Mouse (Mus musculus) effector memory CD4-positive, alpha-beta T cell, adult 5 months (primary cell): ENCODE results near the gene Serhl. TPM values are rescaled to one million over a fixed set of nuclear protein-coding genes. Genes with fewer than 3 reads are reported as not detected.

ENCODE experiments used
- polyA plus RNA-seq: library from polyadenylated mRNA; unstranded; fragments of 100-300 nt; shearing (Covaris generic); gene quantifications from one replicate; pipeline ENCODE4 v1.2.1, GENCODE M21; 2017

Serhl gene
- polyA plus RNA-seq = 51.6 TPM

GRCm38 (mm10) chr15:83089429-83089605 is at the start of gene Serhl:
Serhl (plus strand) TSS chr15:83089506.

GRCm38 (mm10) chr15:83122566-83123145 is 33.4 kb downstream of the Serhl start, which contains the start of gene Rrp7a:
Rrp7a (minus strand) TSS chr15:83122801.

GRCm38 (mm10) chr15:83149196-83150072 is 60.1 kb downstream of the Serhl start, which contains the start of gene Poldip3:
Poldip3 (minus strand) TSS chr15:83149384.

Other genes with a start within 250 kb of the Serhl start
- gene Tcf20, start 101.6 kb upstream of the Serhl start, polyA plus RNA-seq = 7.3 TPM
- gene Nfam1, start 56.2 kb upstream of the Serhl start, polyA plus RNA-seq = 0.11 TPM
- 78.3 TPM for gene Rrp7a, start 33.3 kb downstream of the Serhl start, polyA plus RNA-seq
- gene Poldip3, start 59.9 kb downstream of the Serhl start, polyA plus RNA-seq = 158 TPM
- 96.1 TPM for gene Cyb5r3, start 83.1 kb downstream of the Serhl start, polyA plus RNA-seq
- not detected for gene A4galt, start 162.3 kb downstream of the Serhl start, polyA plus RNA-seq